Mouse (Mus musculus): ENCODE results near the gene Cntnap5a.

The Cntnap5a gene

GRCm38 (mm10) chr1:115684518-115685368, at the start of gene Cntnap5a:
Gene Cntnap5a, plus strand, starts transcription at chr1:115684756.
- peak; percentile 63 for DNase-seq (ENCODE audit: low spot score)

- no peak for DNase-seq (ENCODE audit: low spot score)
These were observed 37.6 kb upstream of the Cntnap5a start for GRCm38 (mm10) chr1:115646921-115647320.

GRCm38 (mm10) chr1:115658343-115659064, 26.1 kb upstream of the Cntnap5a start:
- no peak for DNase-seq (ENCODE audit: low spot score)

GRCm38 (mm10) chr1:115686494-115686893, 1.9 kb downstream of the Cntnap5a start:
- no peak for DNase-seq (ENCODE audit: low spot score)

- DNase-seq (ENCODE audit: low spot score): no peak
These were observed 15.2 kb downstream of the Cntnap5a start for GRCm38 (mm10) chr1:115699798-115700197.

- no peak for DNase-seq (ENCODE audit: low spot score)
These were observed 58.0 kb downstream of the Cntnap5a start for GRCm38 (mm10) chr1:115742556-115742955.

- no peak for DNase-seq (ENCODE audit: low spot score)
These were observed 61.0 kb downstream of the Cntnap5a start for GRCm38 (mm10) chr1:115745569-115745968.

- no peak for DNase-seq (ENCODE audit: low spot score)
These were observed 100.2 kb downstream of the Cntnap5a start for GRCm38 (mm10) chr1:115784737-115785136.

GRCm38 (mm10) chr1:115842591-115842990, 158.0 kb downstream of the Cntnap5a start:
- no peak for DNase-seq (ENCODE audit: low spot score)

GRCm38 (mm10) chr1:115847605-115848004, 163.0 kb downstream of the Cntnap5a start:
- no peak for DNase-seq (ENCODE audit: low spot score)

GRCm38 (mm10) chr1:115852206-115852605, 167.7 kb downstream of the Cntnap5a start:
- DNase-seq (ENCODE audit: low spot score): no peak

- DNase-seq (ENCODE audit: low spot score): no peak
These were observed 233.8 kb downstream of the Cntnap5a start for GRCm38 (mm10) chr1:115918396-115918795.

- DNase-seq (ENCODE audit: low spot score): no peak
These were observed 241.6 kb downstream of the Cntnap5a start for GRCm38 (mm10) chr1:115925953-115926665.

GRCm38 (mm10) chr1:115932045-115932444, 247.5 kb downstream of the Cntnap5a start:
- DNase-seq (ENCODE audit: low spot score): no peak

GRCm38 (mm10) chr1:115945892-115946291, 261.3 kb downstream of the Cntnap5a start:
- DNase-seq (ENCODE audit: low spot score): no peak

- no peak for DNase-seq (ENCODE audit: low spot score)
These were observed 272.0 kb downstream of the Cntnap5a start for GRCm38 (mm10) chr1:115956528-115956927.

GRCm38 (mm10) chr1:115964993-115965575, 280.5 kb downstream of the Cntnap5a start:
- no peak for DNase-seq (ENCODE audit: low spot score)

GRCm38 (mm10) chr1:115990204-115990603, 305.6 kb downstream of the Cntnap5a start:
- no peak for DNase-seq (ENCODE audit: low spot score)

- DNase-seq (ENCODE audit: low spot score): no peak
These were observed 331.2 kb downstream of the Cntnap5a start for GRCm38 (mm10) chr1:116015768-116016167.

- no peak for DNase-seq (ENCODE audit: low spot score)
These were observed 345.1 kb downstream of the Cntnap5a start for GRCm38 (mm10) chr1:116029653-116030052.

- no peak for DNase-seq (ENCODE audit: low spot score)
These were observed 351.3 kb downstream of the Cntnap5a start for GRCm38 (mm10) chr1:116035897-116036296.

- DNase-seq (ENCODE audit: low spot score): no peak
These were observed 352.3 kb downstream of the Cntnap5a start for GRCm38 (mm10) chr1:116036894-116037293.
